Mouse (Mus musculus) myocyte (in vitro differentiated cells): Measurements from ENCODE around the gene Cldn3. TPM values are rescaled to one million over a fixed set of nuclear protein-coding genes. Genes with fewer than 3 reads are reported as not detected.

ENCODE experiments used
- H3K27me3 ChIP-seq: one replicate; pipeline ENCODE4 v1.6.1; 2011; ENCODE audit not compliant: control insufficient read depth, insufficient read depth, insufficient read length
- H3K36me3 ChIP-seq: one replicate; pipeline ENCODE4 v1.6.1; 2011; ENCODE audit not compliant: control insufficient read depth, insufficient read depth
- H3K4me2 ChIP-seq: one replicate; pipeline ENCODE4 v1.6.1; 2011; ENCODE audit warnings: low read depth, control low read depth
- H3K4me3 ChIP-seq: one replicate; pipeline ENCODE4 v1.5.1; 2011; ENCODE audit warnings: mild to moderate bottlenecking, control low read depth, moderate library complexity
- H3K79me2 ChIP-seq: one replicate; pipeline ENCODE4 v1.6.1; 2011; ENCODE audit not compliant: control insufficient read depth, insufficient read depth
- H3ac ChIP-seq: one replicate; pipeline ENCODE4 v1.6.1; 2011; ENCODE audit not compliant: control insufficient read depth, insufficient read length
- CEBPB ChIP-seq: IDR thresholded peaks from 2 replicates; pipeline ENCODE4 v1.6.1; 2011; ENCODE audit warnings: mild to moderate bottlenecking, moderate library complexity; ENCODE audit not compliant: poor library complexity, insufficient read depth, severe bottlenecking
- E2F4 ChIP-seq: IDR thresholded peaks from one replicate; pipeline ENCODE4 v1.6.1; 2011; ENCODE audit warnings: mild to moderate bottlenecking, control low read depth, moderate library complexity; ENCODE audit not compliant: insufficient read depth
- MAX ChIP-seq: IDR thresholded peaks from one replicate; pipeline ENCODE4 v1.6.1; 2011; ENCODE audit warnings: low read depth, mild to moderate bottlenecking, control low read depth
- MYOD1 ChIP-seq, 3 experiments: IDR thresholded peaks; one replicate each; pipeline ENCODE4 v1.6.1; 2011; ENCODE audit warnings: control low read depth in 2 of 3, low read depth in 2 of 3, mild to moderate bottlenecking in 2 of 3, moderate library complexity in 1 of 3; ENCODE audit not compliant: insufficient read length in 2 of 3, control insufficient read depth in 1 of 3
- MYOG ChIP-seq, 3 experiments: IDR thresholded peaks; one replicate each; pipeline ENCODE4 v1.6.1; 2011; ENCODE audit warnings: control low read depth in 2 of 3, low read depth in 2 of 3, mild to moderate bottlenecking in 2 of 3; ENCODE audit not compliant: insufficient read length in 2 of 3, control insufficient read depth in 1 of 3, insufficient read depth in 1 of 3
- POLR2A ChIP-seq: IDR thresholded peaks from one replicate; pipeline ENCODE4 v1.6.1; 2011; ENCODE audit warnings: low read depth, mild to moderate bottlenecking, control low read depth, moderate library complexity; ENCODE audit not compliant: insufficient read length
- POLR2AphosphoS2 ChIP-seq: IDR thresholded peaks from one replicate; pipeline ENCODE4 v1.6.1; 2011; ENCODE audit warnings: low read depth, control low read depth; ENCODE audit not compliant: insufficient read length
- REST ChIP-seq: IDR thresholded peaks from one replicate; pipeline ENCODE4 v1.6.1; 2011; ENCODE audit warnings: mild to moderate bottlenecking, control low read depth, moderate library complexity; ENCODE audit not compliant: insufficient read depth, insufficient read length
- SRF ChIP-seq: IDR thresholded peaks from one replicate; pipeline ENCODE4 v1.6.1; 2011; ENCODE audit warnings: low read depth; ENCODE audit not compliant: control insufficient read depth, insufficient read length
- TCF12 ChIP-seq: IDR thresholded peaks from one replicate; pipeline ENCODE4 v1.6.1; 2011; ENCODE audit warnings: mild to moderate bottlenecking, control low read depth; ENCODE audit not compliant: poor library complexity, insufficient read depth, severe bottlenecking
- TCF3 ChIP-seq: IDR thresholded peaks from one replicate; pipeline ENCODE4 v1.6.1; 2011; ENCODE audit warnings: low read depth, control low read depth; ENCODE audit not compliant: insufficient read length
- USF1 ChIP-seq: IDR thresholded peaks from one replicate; pipeline ENCODE4 v1.6.1; 2011; ENCODE audit warnings: low read depth, mild to moderate bottlenecking, control low read depth, moderate library complexity
- polyA plus RNA-seq: library from polyadenylated mRNA; unstranded; fragments of >200 nt; fragmentation: generic; extraction: Trizol; gene quantifications from one replicate; pipeline ENCODE4 v1.2.1, GENCODE M21; 2012; ENCODE audit warnings: missing spikeins

Cldn3 gene
- polyA plus RNA-seq, 1 experiment = not detected

DNA sequence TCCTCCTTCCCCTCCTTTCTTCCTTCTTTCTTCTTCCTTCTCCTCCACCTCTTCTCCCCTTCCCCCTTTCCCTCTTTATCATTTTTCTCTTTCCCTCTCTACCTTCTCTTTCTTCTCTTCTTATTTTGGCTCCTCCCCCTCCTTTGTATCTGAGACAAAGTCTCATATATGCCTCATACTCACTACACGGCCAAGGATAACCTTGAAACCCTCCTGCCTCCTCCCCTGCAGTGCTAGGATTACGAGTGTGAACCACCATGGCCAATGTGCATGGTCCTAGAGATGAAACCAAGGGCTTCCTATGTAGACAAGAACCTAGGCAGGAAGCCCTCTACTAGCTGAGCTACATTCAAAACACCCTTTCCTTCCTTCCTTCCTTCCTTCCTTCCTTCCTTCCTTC, 11.1 kb upstream of the Cldn3 start:
- TF ChIP-seq REST (no peak), USF1 (no peak), POLR2A (no peak), TCF3 (no peak), TCF12 (no peak), SRF (no peak), POLR2AphosphoS2 (no peak), E2F4 (no peak), CEBPB (no peak), MYOG (IDR thresholded peaks at IDR 0.05; ENCODE audit: control insufficient read depth in 1 of 3, insufficient read depth in 1 of 3, insufficient read length in 2 of 3, low read depth in 2 of 3) (no peak), MYOD1 (IDR thresholded peaks at IDR 0.05; ENCODE audit: control insufficient read depth in 1 of 3, insufficient read length in 2 of 3, low read depth in 2 of 3) (no peak), MAX (no peak)
- Histone ChIP-seq H3ac (no peak overlapping the region), H3K36me3 (no peaks in the 10 kb centered on the region), H3K27me3 (peaks cover 5% of the 10 kb centered on the region), H3K4me3 (no peak overlapping the region), H3K4me2 (no peak overlapping the region), H3K79me2 (no peaks in the 10 kb centered on the region)

DNA sequence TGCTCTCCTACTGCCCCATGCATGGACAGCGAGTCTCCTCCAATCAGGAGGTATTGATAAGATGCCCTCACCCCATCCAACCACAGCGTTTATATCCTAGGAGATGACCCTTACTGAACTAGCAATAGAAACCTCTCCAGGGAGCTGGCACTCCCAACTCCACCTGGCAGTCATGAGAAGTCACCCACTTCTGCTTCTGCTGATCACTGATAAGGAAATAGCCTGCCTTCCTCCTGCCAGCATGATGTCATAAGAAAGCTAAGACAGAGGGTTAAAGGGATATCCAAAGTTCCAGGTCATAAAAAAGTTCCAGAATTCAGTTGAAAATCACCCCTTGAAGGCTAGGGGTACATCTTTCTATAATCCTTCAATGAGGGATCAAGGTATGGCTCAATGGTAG, 9.8 kb upstream of the Cldn3 start:
- H3K4me3 ChIP-seq = no peak overlapping the region
- H3K79me2 ChIP-seq = no peaks in the 10 kb centered on the region
- peaks cover 5% of the 10 kb centered on the region for H3K27me3 ChIP-seq
- H3ac ChIP-seq = no peak overlapping the region
- H3K4me2 ChIP-seq = no peak overlapping the region
- TF ChIP-seq SRF (no peak), TCF12 (no peak), TCF3 (no peak), REST (no peak), POLR2AphosphoS2 (no peak), MYOG (IDR thresholded peaks at IDR 0.05; ENCODE audit: control insufficient read depth in 1 of 3, insufficient read depth in 1 of 3, insufficient read length in 2 of 3, low read depth in 2 of 3) (no peak)
- H3K36me3 ChIP-seq = no peaks in the 10 kb centered on the region

DNA sequence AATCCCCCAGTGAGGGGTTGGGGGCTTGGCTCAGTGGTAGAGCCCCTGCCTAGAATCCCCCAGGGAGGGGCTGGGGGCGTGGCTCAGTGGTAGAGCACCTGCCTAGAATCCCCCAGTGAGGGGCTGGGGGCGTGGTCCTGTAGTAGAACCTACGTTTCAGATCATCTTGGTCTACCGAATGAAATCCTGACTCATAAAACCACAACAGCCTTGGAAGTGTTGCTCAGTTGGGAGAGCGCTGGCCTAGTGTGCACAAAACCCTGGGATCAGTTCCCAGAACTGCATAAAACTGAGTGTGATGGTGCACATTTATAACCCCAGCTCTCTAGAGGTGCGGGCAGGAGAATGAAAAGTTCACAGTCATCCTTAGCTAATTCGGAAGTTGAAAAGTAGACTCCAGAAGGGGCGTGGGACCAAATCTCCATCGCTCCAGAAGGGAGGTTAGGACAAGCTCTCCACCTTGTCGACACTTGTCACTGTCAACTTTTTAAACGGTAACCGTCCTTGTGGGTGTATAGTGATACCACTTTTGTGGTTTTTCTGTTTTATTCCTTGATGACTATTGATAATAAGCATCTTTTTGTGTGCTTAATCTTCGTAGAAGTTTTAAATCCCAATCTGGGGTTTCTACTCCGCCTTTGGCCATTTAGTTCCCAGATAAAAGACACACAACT, 9.3 kb upstream of the Cldn3 start:
- TF ChIP-seq POLR2AphosphoS2 (no peak), MYOG (IDR thresholded peaks at IDR 0.05; ENCODE audit: control insufficient read depth in 1 of 3, insufficient read depth in 1 of 3, insufficient read length in 2 of 3, low read depth in 2 of 3) (no peak), CEBPB (no peak), REST (no peak)
- Histone ChIP-seq H3K4me2 (no peak overlapping the region), H3K36me3 (no peaks in the 10 kb centered on the region), H3K27me3 (peaks cover 5% of the 10 kb centered on the region), H3K4me3 (no peak overlapping the region), H3K79me2 (no peaks in the 10 kb centered on the region), H3ac (no peak overlapping the region)

DNA sequence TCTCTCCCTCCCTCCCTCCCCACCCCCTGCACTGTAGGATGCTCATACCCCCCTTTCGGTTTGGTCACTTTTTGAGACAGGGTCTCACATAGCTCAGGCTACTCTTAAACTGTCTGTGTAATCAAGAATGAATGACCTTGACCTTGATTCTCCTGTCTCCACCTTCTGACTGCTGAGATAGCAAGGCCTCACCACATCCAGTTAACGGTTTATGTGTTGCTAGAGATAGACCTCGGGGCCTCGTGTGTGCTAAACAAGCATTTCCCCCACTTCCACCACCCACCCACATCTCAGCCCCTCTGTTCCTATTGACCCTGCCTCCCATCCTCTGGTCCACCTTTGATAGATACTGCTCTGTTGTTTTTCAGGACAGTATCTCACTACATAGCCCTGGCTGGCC, 8.2 kb upstream of the Cldn3 start:
- Histone ChIP-seq H3K27me3 (peaks cover 5% of the 10 kb centered on the region), H3K4me3 (no peak overlapping the region), H3ac (no peak overlapping the region), H3K79me2 (no peaks in the 10 kb centered on the region), H3K36me3 (no peaks in the 10 kb centered on the region), H3K4me2 (no peak overlapping the region)
- no peak for TF ChIP-seq REST
- no peak for TF ChIP-seq MYOG (IDR thresholded peaks at IDR 0.05; ENCODE audit: control insufficient read depth in 1 of 3, insufficient read depth in 1 of 3, insufficient read length in 2 of 3, low read depth in 2 of 3)
- TF ChIP-seq TCF12 = no peak
- no peak for TF ChIP-seq MYOD1 (IDR thresholded peaks at IDR 0.05; ENCODE audit: control insufficient read depth in 1 of 3, insufficient read length in 2 of 3, low read depth in 2 of 3)
- no peak for TF ChIP-seq POLR2A
- no peak for TF ChIP-seq POLR2AphosphoS2
- TF ChIP-seq MAX = no peak
- no peak for TF ChIP-seq SRF
- no peak for TF ChIP-seq CEBPB

DNA sequence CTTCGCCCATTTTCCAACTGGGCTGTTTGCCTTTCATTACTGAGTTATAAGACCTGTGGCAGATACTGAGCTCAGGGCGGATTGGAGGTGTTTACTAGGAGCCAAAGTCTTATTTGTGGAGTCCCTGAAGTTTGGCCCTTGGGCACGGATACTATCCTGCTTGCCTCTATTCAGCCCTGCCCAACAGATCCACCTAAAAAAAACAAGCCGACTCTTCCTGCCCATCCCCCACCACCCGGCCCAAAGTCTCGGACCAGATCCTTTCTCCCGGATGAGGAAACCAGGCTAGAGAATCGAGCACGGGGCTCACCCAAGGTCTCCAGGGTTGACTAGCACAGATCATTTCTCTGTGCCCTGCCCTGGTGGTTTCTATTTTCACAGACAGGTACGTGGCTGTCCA, 4.9 kb upstream of the Cldn3 start:
- peaks cover 19% of the 10 kb centered on the region for H3K27me3 ChIP-seq
- H3K36me3 ChIP-seq = no peaks in the 10 kb centered on the region
- no peak overlapping the region for H3ac ChIP-seq
- TF ChIP-seq MYOD1 (IDR thresholded peaks at IDR 0.05; ENCODE audit: control insufficient read depth in 1 of 3, insufficient read length in 2 of 3, low read depth in 2 of 3) (no peak), REST (no peak), MYOG (IDR thresholded peaks at IDR 0.05; ENCODE audit: control insufficient read depth in 1 of 3, insufficient read depth in 1 of 3, insufficient read length in 2 of 3, low read depth in 2 of 3) (no peak), SRF (no peak), CEBPB (no peak), TCF3 (no peak)
- H3K79me2 ChIP-seq = no peaks in the 10 kb centered on the region
- H3K4me2 ChIP-seq = no peak overlapping the region
- H3K4me3 ChIP-seq = no peak overlapping the region

DNA sequence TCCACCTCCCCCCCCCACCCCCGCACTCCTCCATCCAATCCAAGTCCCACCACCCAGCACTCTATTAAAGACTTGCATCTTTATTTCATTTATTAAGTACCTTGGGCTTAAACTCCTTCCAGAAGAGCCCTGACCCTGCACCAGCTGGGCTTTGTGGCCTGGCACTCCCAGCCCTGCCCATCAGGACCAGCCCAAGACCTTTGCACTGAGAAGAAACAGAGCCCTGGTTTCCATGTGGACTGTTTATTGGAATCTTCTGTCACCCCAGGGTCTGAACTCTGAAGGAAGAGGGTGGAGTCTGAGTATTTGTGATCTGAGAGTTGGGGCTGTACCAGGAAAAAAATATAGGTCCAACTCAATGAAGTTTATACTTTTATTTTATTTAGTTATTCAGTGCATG, 2.9 kb upstream of the Cldn3 start:
- no peaks in the 10 kb centered on the region for H3K36me3 ChIP-seq
- H3K4me3 ChIP-seq = no peak overlapping the region
- no peaks in the 10 kb centered on the region for H3K79me2 ChIP-seq
- H3K4me2 ChIP-seq = no peak overlapping the region
- peaks cover 37% of the 10 kb centered on the region for H3K27me3 ChIP-seq
- no peak overlapping the region for H3ac ChIP-seq
- no peak for TF ChIP-seq MAX
- no peak for TF ChIP-seq MYOG (IDR thresholded peaks at IDR 0.05; ENCODE audit: control insufficient read depth in 1 of 3, insufficient read depth in 1 of 3, insufficient read length in 2 of 3, low read depth in 2 of 3)
- no peak for TF ChIP-seq E2F4
